Mouse (Mus musculus) lung, embryonic 16.5 days (tissue): ENCODE data around the gene Il2rg. TPM values are rescaled to one million over a fixed set of nuclear protein-coding genes. Genes with fewer than 3 reads are reported as not detected.

Experiments used
- ATAC-seq: fragments of 200-750 bp; cut with Nextera tagmentation; 2 replicates; pipeline ENCODE4 v1.8.0; 2017; ENCODE audit warnings: low read depth, mild to moderate bottlenecking, moderate library complexity
- H3K27ac ChIP-seq: fragments of 300-500 bp; sonication (generic); 2 replicates; pipeline ENCODE4 v1.5.1; 2014; ENCODE audit warnings: mild to moderate bottlenecking, control low read depth, low read length
- H3K27me3 ChIP-seq: fragments of 300-500 bp; sonication (generic); 2 replicates; pipeline ENCODE4 v1.6.1; 2014; ENCODE audit warnings: low read depth, low read length, mixed read lengths; ENCODE audit not compliant: control insufficient read depth, insufficient read depth
- H3K36me3 ChIP-seq: fragments of 300-500 bp; sonication (generic); 2 replicates; pipeline ENCODE4 v1.6.1; 2014; ENCODE audit warnings: low read length; ENCODE audit not compliant: control insufficient read depth, insufficient read depth
- H3K4me1 ChIP-seq: fragments of 300-500 bp; sonication (generic); replicated peaks from 2 replicates; pipeline ENCODE4 v1.6.1; 2014; ENCODE audit warnings: low read length, mixed read lengths; ENCODE audit not compliant: control insufficient read depth, insufficient read depth
- H3K4me2 ChIP-seq: fragments of 300-500 bp; sonication (generic); 2 replicates; pipeline ENCODE4 v1.6.1; 2014; ENCODE audit warnings: low read depth, low read length, control low read depth
- H3K4me3 ChIP-seq: fragments of 300-500 bp; sonication (generic); 2 replicates; pipeline ENCODE4 v1.5.1; 2014; ENCODE audit warnings: mild to moderate bottlenecking, low read length, control low read depth
- H3K9ac ChIP-seq: fragments of 300-500 bp; sonication (generic); 2 replicates; pipeline ENCODE4 v1.6.1; 2014; ENCODE audit warnings: low read length, control low read depth
- H3K9me3 ChIP-seq: fragments of 300-500 bp; sonication (generic); 2 replicates; pipeline ENCODE4 v1.6.1; 2016; ENCODE audit warnings: low read length; ENCODE audit not compliant: control insufficient read depth
- WGBS: fragments of 180-500 bp; shearing (Covaris S2); extraction: QIAGEN DNeasy Blood & Tissue Kit; methylation state at CpG from one replicate; pipeline ENCODE4 v1.1.7; 2014; 5-methylcytosine and 5-hydroxymethylcytosine counted together
- polyA plus RNA-seq: library from polyadenylated mRNA; unstranded; fragments of >200 nt; fragmentation: Nextera tagmentation; extraction: Ambion mirVana; gene quantifications from 2 replicates; pipeline ENCODE4 v1.2.1, GENCODE M21; 2015

Gene Il2rg
- polyA plus RNA-seq, 1 experiment from 2014 or later = 26.5 TPM

DNA sequence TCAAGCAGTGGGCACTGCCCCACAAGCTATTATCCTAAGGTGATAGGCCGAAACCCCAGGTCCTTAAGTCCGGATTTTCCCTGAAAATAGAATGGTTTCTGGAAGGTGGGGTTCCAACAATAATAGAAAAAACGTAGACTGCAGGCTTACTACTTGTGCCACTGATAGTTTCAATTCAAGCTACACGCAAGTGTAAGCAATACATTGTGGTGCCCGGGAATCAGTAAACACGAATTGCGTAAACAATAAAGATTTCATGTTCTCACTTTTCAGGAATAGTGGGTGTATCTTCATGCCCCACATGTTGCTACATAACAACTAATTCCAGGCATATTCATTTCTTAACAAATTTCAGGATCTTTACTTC, 45.3 kb downstream of the Il2rg start:
- H3K27me3 ChIP-seq = no peaks in the 10 kb centered on the region; the same call in none of the 2 replicates
- no peak for ATAC-seq
- 22% methylated on average over 7 of the region's 7 CpGs for WGBS
- peak overlapping the region; percentile 63 for H3K4me2 ChIP-seq
- peaks cover 5% of the 10 kb centered on the region; the same call in 1 of the 2 replicates for H3K4me1 ChIP-seq
- H3K36me3 ChIP-seq = no peaks in the 10 kb centered on the region
- H3K9me3 ChIP-seq = no peaks in the 10 kb centered on the region
- H3K27ac ChIP-seq = peak overlapping the region; percentile 76
- peak overlapping the region; percentile 56 for H3K9ac ChIP-seq
- H3K4me3 ChIP-seq = peak overlapping the region; percentile 66

DNA sequence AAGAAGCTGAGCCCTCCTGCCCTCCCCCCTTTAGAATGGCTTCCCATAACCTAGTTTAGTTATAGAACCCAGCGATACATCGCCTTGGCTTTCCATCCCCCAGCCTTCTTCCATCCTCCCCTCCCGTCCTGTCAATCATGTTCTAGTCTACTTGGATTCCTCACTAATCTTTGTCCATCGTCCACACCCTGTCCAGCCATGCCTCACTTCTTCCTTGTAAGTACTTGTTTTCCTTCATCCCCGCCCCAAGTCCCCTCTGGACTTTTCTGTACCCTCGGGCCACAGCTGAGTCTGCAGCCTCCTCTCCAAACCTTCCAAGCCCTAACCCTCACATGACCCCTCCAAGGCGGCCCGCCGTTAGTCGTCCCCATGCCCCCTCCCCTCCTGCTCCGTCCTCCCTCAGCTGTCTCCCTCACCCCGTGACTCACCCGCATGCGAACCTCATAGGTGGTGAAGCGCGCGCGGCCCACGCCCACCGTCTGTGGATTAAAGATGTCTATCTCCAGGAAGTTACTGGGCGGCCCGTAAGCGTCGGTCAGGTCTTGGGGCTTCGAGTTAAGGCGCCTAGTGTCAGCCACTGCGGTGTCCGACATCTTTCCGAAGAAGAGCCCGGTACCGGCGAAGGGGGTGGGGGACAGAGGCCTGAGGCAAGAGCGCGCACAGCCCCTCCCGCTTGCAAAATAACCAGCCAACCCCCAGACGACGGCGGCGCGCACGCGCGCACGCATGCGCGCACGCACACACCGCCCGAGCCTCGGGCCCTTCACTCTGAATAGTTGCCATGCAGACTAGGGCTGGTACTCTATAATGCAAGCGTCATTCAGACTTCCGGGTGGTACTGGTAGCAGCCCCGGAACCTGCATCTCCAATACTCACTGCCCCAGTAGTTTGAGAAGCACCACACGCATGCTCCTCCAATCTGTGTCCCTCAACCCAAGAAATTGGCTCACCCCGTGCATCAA, 45.9 kb downstream of the Il2rg start, which contains the start of gene Snx12:
Snx12 (minus strand) TSS at position 730 of the 962 bp plus-strand sequence.
- H3K27ac ChIP-seq = peak within 1 kb of the TSS; percentile 76
- H3K4me2 ChIP-seq = peak within 1 kb of the TSS; percentile 63
- no peaks in the 10 kb centered on the region; the same call in 1 of the 2 replicates for H3K27me3 ChIP-seq
- H3K9me3 ChIP-seq = no peaks in the 10 kb centered on the region
- H3K9ac ChIP-seq = peak within 1 kb of the TSS; percentile 74
- peak within 1 kb of the TSS; percentile 66 for H3K4me3 ChIP-seq
- H3K4me1 ChIP-seq = peaks cover 5% of the 10 kb centered on the region; the same call in 1 of the 2 replicates
- peak; percentile 97 for ATAC-seq
- no peaks in the 10 kb centered on the region for H3K36me3 ChIP-seq
- WGBS = 16% methylated on average over 45 of the region's 55 CpGs

Other genes starting within 250 kb of the Il2rg start
- gene Tex11, start 208.6 kb downstream of the Il2rg start, polyA plus RNA-seq = 0.25 and 0.33 TPM in 2 replicates
- gene Slc7a3, start 182.2 kb downstream of the Il2rg start, polyA plus RNA-seq = 0.67 and 0.74 TPM in 2 replicates
- gene Snx12, start 45.7 kb downstream of the Il2rg start, polyA plus RNA-seq = 48.6 and 52.1 TPM in 2 replicates
- 2.2 and 2.5 TPM in 2 replicates for gene Foxo4, start 13.7 kb downstream of the Il2rg start, polyA plus RNA-seq
- gene Gm614, start 4.3 kb downstream of the Il2rg start, polyA plus RNA-seq = not detected in 2 replicates
- gene Gm20489, start 768 bp upstream of the Il2rg start, polyA plus RNA-seq = not detected in 2 replicates
- 34.2 and 34.9 TPM in 2 replicates for gene Med12, start 5.8 kb upstream of the Il2rg start, polyA plus RNA-seq
- gene Nlgn3, start 30.9 kb upstream of the Il2rg start, polyA plus RNA-seq = 4.2 and 4.9 TPM in 2 replicates
- gene Gjb1, start 108.1 kb upstream of the Il2rg start, polyA plus RNA-seq = 0.58 and 2.8 TPM in 2 replicates
- gene Zmym3, start 152.6 kb upstream of the Il2rg start, polyA plus RNA-seq = 31.4 and 33.2 TPM in 2 replicates
- gene Nono, start 161.1 kb upstream of the Il2rg start, polyA plus RNA-seq = 399 and 412 TPM in 2 replicates
- gene Itgb1bp2, start 180.8 kb upstream of the Il2rg start, polyA plus RNA-seq = 7.6 and 12.3 TPM in 2 replicates